Mouse (Mus musculus) liver, embryonic 14.5 days (tissue): ENCODE results near the gene Agbl5. TPM values are rescaled to one million over a fixed set of nuclear protein-coding genes. Genes with fewer than 3 reads are reported as not detected.

Experiments used
- ATAC-seq: fragments of 200-750 bp; cut with Nextera tagmentation; 2 replicates; pipeline ENCODE4 v1.8.0; 2017; ENCODE audit warnings: moderate number of reproducible peaks, mild to moderate bottlenecking, moderate library complexity; ENCODE audit not compliant: insufficient read depth
- DNase-seq, 3 experiments: peaks; one replicate each; pipeline ENCODE4 v3.0.0-alpha.2; 2012 to 2013; ENCODE audit warnings: low read depth in 3 of 3, low spot score in 3 of 3
- H3K27ac ChIP-seq: fragments of 300-500 bp; sonication (generic); 2 replicates; pipeline ENCODE4 v1.5.1; 2014; ENCODE audit warnings: moderate library complexity, mild to moderate bottlenecking, control low read depth, inconsistent platforms
- H3K27me3 ChIP-seq: fragments of 300-500 bp; sonication (generic); 2 replicates; pipeline ENCODE4 v1.6.1; 2014; ENCODE audit warnings: mild to moderate bottlenecking, low read length, moderate library complexity; ENCODE audit not compliant: control insufficient read depth, insufficient read depth
- H3K36me3 ChIP-seq: fragments of 300-500 bp; sonication (generic); replicated peaks from 2 replicates; pipeline ENCODE4 v1.6.1; 2014; ENCODE audit warnings: low read depth; ENCODE audit not compliant: control insufficient read depth, insufficient read depth
- H3K4me1 ChIP-seq, 2 experiments: fragments of 200-500 bp in 1 of 2; fragments of 300-500 bp in 1 of 2; sonication (generic) in 1 of 2; replicated peaks; 2 replicates each; pipeline ENCODE4 v1.6.1; 2012 to 2014; ENCODE audit warnings: antibody characterized with exemption in 1 of 2, inconsistent platforms in 1 of 2, low read length in 1 of 2; ENCODE audit not compliant: control insufficient read depth in 2 of 2, insufficient read depth in 2 of 2
- H3K4me2 ChIP-seq: fragments of 300-500 bp; sonication (generic); 2 replicates; pipeline ENCODE4 v1.6.1; 2014; ENCODE audit warnings: low read depth, mild to moderate bottlenecking, control low read depth, moderate library complexity
- H3K4me3 ChIP-seq, 2 experiments: fragments of 200-500 bp in 1 of 2; fragments of 300-500 bp in 1 of 2; sonication (generic) in 1 of 2; 2 replicates each; pipeline ENCODE4 v1.5.1; 2012 to 2014; ENCODE audit warnings: low read depth in 2 of 2, low read length in 2 of 2, mild to moderate bottlenecking in 2 of 2, control low read depth in 1 of 2, inconsistent platforms in 1 of 2, moderate library complexity in 1 of 2; ENCODE audit not compliant: insufficient read depth in 1 of 2
- H3K9ac ChIP-seq: fragments of 300-500 bp; sonication (generic); replicated peaks from 2 replicates; pipeline ENCODE4 v1.6.1; 2014; ENCODE audit warnings: mild to moderate bottlenecking, control low read depth, moderate library complexity
- H3K9me3 ChIP-seq: fragments of 300-500 bp; sonication (generic); 2 replicates; pipeline ENCODE4 v1.6.1; 2016; ENCODE audit warnings: low read length, mixed read lengths; ENCODE audit not compliant: control insufficient read depth
- CTCF ChIP-seq: IDR thresholded peaks from 2 replicates; pipeline ENCODE4 v1.5.1; 2016; ENCODE audit warnings: antibody characterized with exemption, low read depth, control low read depth
- EP300 ChIP-seq: IDR thresholded peaks from 2 replicates; pipeline ENCODE4 v1.6.1; 2016; ENCODE audit warnings: antibody characterized with exemption, low read depth
- WGBS: fragments of 180-500 bp; shearing (Covaris S2); extraction: QIAGEN DNeasy Blood & Tissue Kit; methylation state at CpG from one replicate; pipeline ENCODE4 v1.1.7; 2014; ENCODE audit not compliant: insufficient replicate concordance; 5-methylcytosine and 5-hydroxymethylcytosine counted together
- polyA plus RNA-seq, 2 experiments: library from polyadenylated mRNA; depleted of rRNA in 1 of 2; stranded (reverse) in 1 of 2; unstranded in 1 of 2; fragments of >200 nt; fragmentation: Nextera tagmentation in 1 of 2; extraction: Ambion mirVana in 1 of 2; gene quantifications; 2 replicates each; pipeline versions ENCODE4 v1.2.1 to v1.2.3; 2012 to 2014

Gene Agbl5
- polyA plus RNA-seq, 2 experiments: 4.8 to 5.0 TPM

- TF ChIP-seq CTCF: no peak
- TF ChIP-seq EP300: no peak
- 59% methylated on average over 3 of the region's 3 CpGs for WGBS
- Histone ChIP-seq H3K27ac (no peak overlapping the region), H3K4me3 (no peak overlapping the region), H3K4me1 (peaks cover 7% of the 10 kb centered on the region in 2 experiments), H3K4me2 (no peak overlapping the region), H3K27me3 (no peaks in the 10 kb centered on the region), H3K9ac (no peak overlapping the region), H3K36me3 (peaks cover 10% of the 10 kb centered on the region), H3K9me3 (no peaks in the 10 kb centered on the region)
- DNase-seq: no peak
- no peak for ATAC-seq
Measured at GRCm38 (mm10) chr5:30866871-30867270, 21.6 kb upstream of the Agbl5 start.

- Histone ChIP-seq H3K9ac (no peak within 1 kb of the TSS), H3K36me3 (peaks cover 18% of the 10 kb centered on the region), H3K27me3 (no peaks in the 10 kb centered on the region), H3K4me3 (no peak within 1 kb of the TSS), H3K27ac (no peak within 1 kb of the TSS), H3K4me2 (no peak within 1 kb of the TSS), H3K4me1 (peaks cover 7% of the 10 kb centered on the region in 2 experiments), H3K9me3 (no peaks in the 10 kb centered on the region)
- DNase-seq (no peak), ATAC-seq (no peak)
- TF ChIP-seq EP300 (no peak), CTCF (no peak)
- 71% methylated on average over 3 of the region's 3 CpGs for WGBS
Measured at GRCm38 (mm10) chr5:30867712-30868111, 20.8 kb upstream of the Agbl5 start, which contains the start of gene Tmem214. Tmem214 (plus strand) TSS chr5:30868012.

DNA sequence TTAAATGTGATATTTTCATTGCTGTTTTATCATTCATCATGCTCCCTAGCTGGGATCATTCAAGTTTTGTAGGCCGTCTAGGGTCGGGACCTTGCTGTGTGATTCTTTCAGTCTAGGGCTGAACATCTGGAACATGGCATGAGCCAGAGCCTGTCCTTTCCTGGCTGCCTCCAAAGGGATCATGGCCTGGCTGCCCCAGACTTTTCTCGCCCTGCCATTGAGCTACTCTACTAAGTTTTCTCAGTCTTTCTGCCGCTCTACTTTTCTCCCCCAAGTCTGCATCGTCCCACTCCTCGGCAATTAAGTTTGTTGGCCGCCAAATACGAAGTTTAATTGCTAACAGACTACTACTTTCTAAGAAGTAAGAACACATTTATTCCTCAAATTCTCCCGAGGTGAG lies 19.5 kb upstream of the Agbl5 start:
- Histone ChIP-seq H3K36me3 (peaks cover 30% of the 10 kb centered on the region), H3K4me2 (peak overlapping the region; percentile 80), H3K4me3 (peak overlapping the region; percentile 26 to 94), H3K9me3 (no peaks in the 10 kb centered on the region), H3K27me3 (no peaks in the 10 kb centered on the region), H3K9ac (peak overlapping the region; percentile 94), H3K4me1 (peaks cover 7% of the 10 kb centered on the region in 2 experiments), H3K27ac (no peak overlapping the region)
- 26% methylated on average over 9 of the region's 9 CpGs for WGBS
- ATAC-seq (no peak), DNase-seq (no peak)
- TF ChIP-seq EP300 (no peak), CTCF (no peak)

- Histone ChIP-seq H3K4me3 (peak overlapping the region; percentile 94 to 95), H3K36me3 (peaks cover 36% of the 10 kb centered on the region), H3K27ac (peak overlapping the region; percentile 28; the same call in 1 of the 2 replicates), H3K9ac (peak overlapping the region; percentile 94), H3K4me2 (peak overlapping the region; percentile 80), H3K4me1 (peaks cover 7% of the 10 kb centered on the region in 2 experiments), H3K9me3 (no peaks in the 10 kb centered on the region), H3K27me3 (no peaks in the 10 kb centered on the region)
- ATAC-seq (peak; percentile 94), DNase-seq (peak; percentile 73 to 74 (median 73))
- under 1% methylated on average over 63 of the region's 63 CpGs for WGBS
- no peak for TF ChIP-seq EP300
- no peak for TF ChIP-seq CTCF
Measured at GRCm38 (mm10) chr5:30869405-30870130, 18.9 kb upstream of the Agbl5 start.

DNA sequence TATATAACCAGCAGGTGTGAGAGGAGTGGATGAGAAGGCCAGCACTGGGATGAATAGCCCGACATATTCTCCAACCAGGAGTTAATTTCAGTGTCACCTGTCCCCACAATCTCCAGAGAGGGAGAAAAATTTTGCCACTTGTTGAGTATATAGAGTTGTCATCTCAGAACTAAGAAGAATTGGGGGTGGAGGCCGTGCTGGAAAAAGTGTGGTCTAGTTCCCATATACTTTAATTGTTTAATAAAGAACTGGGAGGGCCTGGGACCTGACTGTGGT lies 18.4 kb upstream of the Agbl5 start:
- H3K27ac ChIP-seq: no peak overlapping the region
- WGBS: 5% methylated on average over 2 of the region's 2 CpGs

More for the DNA sequence above, 18.4 kb upstream of the Agbl5 start:
- DNase-seq (no peak), ATAC-seq (no peak)
- Histone ChIP-seq H3K27me3 (no peaks in the 10 kb centered on the region), H3K4me3 (peak overlapping the region; percentile 94 to 95), H3K9me3 (no peaks in the 10 kb centered on the region), H3K4me1 (peaks cover 7% of the 10 kb centered on the region in 2 experiments), H3K9ac (peak overlapping the region; percentile 94), H3K4me2 (peak overlapping the region; percentile 80), H3K36me3 (peaks cover 41% of the 10 kb centered on the region)
- TF ChIP-seq CTCF (no peak), EP300 (no peak)
